Mouse (Mus musculus) liver, embryonic 15.5 days (tissue): ENCODE results near the gene Inca1. TPM values are rescaled to one million over a fixed set of nuclear protein-coding genes. Genes with fewer than 3 reads are reported as not detected.
A peak's percentile ranks its signal among the peaks of the same experiment; 100 is the strongest.

Experiments
- ATAC-seq: fragments of 200-750 bp; cut with Nextera tagmentation; 2 replicates; pipeline ENCODE4 v1.8.0; 2017; ENCODE audit warnings: moderate number of reproducible peaks, mild to moderate bottlenecking, moderate library complexity; ENCODE audit not compliant: insufficient read depth
- H3K27ac ChIP-seq: fragments of 300-500 bp; sonication (generic); replicated peaks from 2 replicates; pipeline ENCODE4 v1.5.1; 2015; ENCODE audit warnings: mild to moderate bottlenecking, inconsistent platforms
- H3K27me3 ChIP-seq: fragments of 300-500 bp; sonication (generic); 2 replicates; pipeline ENCODE4 v1.6.1; 2015; ENCODE audit warnings: mild to moderate bottlenecking, inconsistent platforms
- H3K36me3 ChIP-seq: fragments of 300-500 bp; sonication (generic); replicated peaks from 2 replicates; pipeline ENCODE4 v1.6.1; 2015; ENCODE audit warnings: moderate library complexity, mild to moderate bottlenecking, inconsistent platforms
- H3K4me1 ChIP-seq: fragments of 300-500 bp; sonication (generic); replicated peaks from 2 replicates; pipeline ENCODE4 v1.6.1; 2015; ENCODE audit warnings: inconsistent platforms
- H3K4me2 ChIP-seq: fragments of 300-500 bp; sonication (generic); 2 replicates; pipeline ENCODE4 v1.6.1; 2015; ENCODE audit warnings: moderate library complexity, mild to moderate bottlenecking, inconsistent platforms
- H3K4me3 ChIP-seq: fragments of 300-500 bp; sonication (generic); replicated peaks from 2 replicates; pipeline ENCODE4 v1.5.1; 2015; ENCODE audit warnings: mild to moderate bottlenecking, inconsistent platforms
- H3K9ac ChIP-seq: fragments of 300-500 bp; sonication (generic); 2 replicates; pipeline ENCODE4 v1.6.1; 2015; ENCODE audit warnings: moderate library complexity, mild to moderate bottlenecking, inconsistent platforms
- H3K9me3 ChIP-seq: fragments of 300-500 bp; sonication (generic); replicated peaks from 2 replicates; pipeline ENCODE4 v1.6.1; 2016; ENCODE audit warnings: inconsistent platforms
- WGBS: fragments of 180-500 bp; shearing (Covaris S2); methylation state at CpG from one replicate; pipeline ENCODE4 v1.1.7; 2015; ENCODE audit warnings: mixed read lengths; ENCODE audit not compliant: insufficient replicate concordance; 5-methylcytosine and 5-hydroxymethylcytosine counted together
- polyA plus RNA-seq: library from polyadenylated mRNA; unstranded; fragments of >200 nt; fragmentation: Nextera tagmentation; extraction: Ambion mirVana; gene quantifications from 2 replicates; pipeline ENCODE4 v1.2.1, GENCODE M21; 2015

The Inca1 gene
- polyA plus RNA-seq, 1 experiment from 2014 or later: 1.3 TPM

GRCm38 (mm10) chr11:70701984-70702733, 2.2 kb upstream of the Inca1 start:
- peak overlapping the region; percentile 95 for H3K4me2 ChIP-seq
- H3K9me3 ChIP-seq: no peaks in the 10 kb centered on the region
- H3K27me3 ChIP-seq: peaks cover 41% of the 10 kb centered on the region
- 66% methylated on average over 6 of the region's 6 CpGs for WGBS
- H3K9ac ChIP-seq: no peak overlapping the region
- 0 out of 2 replicates have a peak overlapping the region, but pooled peaks have one; percentile 20 for H3K27ac ChIP-seq
- H3K36me3 ChIP-seq: peaks cover 26% of the 10 kb centered on the region
- H3K4me3 ChIP-seq: 0 out of 2 replicates have a peak overlapping the region, but pooled peaks have one; percentile 4
- H3K4me1 ChIP-seq: peaks cover 34% of the 10 kb centered on the region
- no peak for ATAC-seq

- ATAC-seq: no peak
- Histone ChIP-seq H3K36me3 (peaks cover 18% of the 10 kb centered on the region), H3K4me1 (peaks cover 34% of the 10 kb centered on the region), H3K9me3 (no peaks in the 10 kb centered on the region), H3K4me2 (peak overlapping the region; percentile 95), H3K27ac (peak overlapping the region; percentile 84), H3K27me3 (peaks cover 48% of the 10 kb centered on the region), H3K4me3 (peak overlapping the region; percentile 75), H3K9ac (peak overlapping the region; percentile 67)
- 16% methylated on average over 10 of the region's 10 CpGs for WGBS
These were observed 1.4 kb upstream of the Inca1 start for GRCm38 (mm10) chr11:70701221-70701955.

GRCm38 (mm10) chr11:70700613-70701012, 658 bp upstream of the Inca1 start:
- WGBS: under 1% methylated on average over 34 of the region's 34 CpGs
- H3K4me2 ChIP-seq: peak overlapping the region; percentile 95
- peaks cover 29% of the 10 kb centered on the region for H3K4me1 ChIP-seq
- H3K36me3 ChIP-seq: peaks cover 11% of the 10 kb centered on the region; the same call in 1 of the 2 replicates
- peak overlapping the region; percentile 75 for H3K4me3 ChIP-seq
- H3K9ac ChIP-seq: peak overlapping the region; percentile 67
- H3K27me3 ChIP-seq: peaks cover 52% of the 10 kb centered on the region
- H3K27ac ChIP-seq: peak overlapping the region; percentile 84
- H3K9me3 ChIP-seq: no peaks in the 10 kb centered on the region
- ATAC-seq: peak; percentile 33

GRCm38 (mm10) chr11:70699051-70699450, 904 bp downstream of the Inca1 start:
- H3K27ac ChIP-seq: no peak overlapping the region
- no peaks in the 10 kb centered on the region for H3K36me3 ChIP-seq
- H3K4me1 ChIP-seq: peaks cover 27% of the 10 kb centered on the region
- no peak overlapping the region for H3K4me3 ChIP-seq
- peaks cover 56% of the 10 kb centered on the region for H3K27me3 ChIP-seq
- 51% methylated on average over 2 of the region's 2 CpGs for WGBS
- no peak for ATAC-seq
- H3K9me3 ChIP-seq: no peaks in the 10 kb centered on the region
- peak overlapping the region; percentile 95 for H3K4me2 ChIP-seq
- H3K9ac ChIP-seq: no peak overlapping the region

GRCm38 (mm10) chr11:70697376-70697775, 2.6 kb downstream of the Inca1 start:
- no peak for ATAC-seq
- H3K4me2 ChIP-seq: no peak overlapping the region
- H3K4me3 ChIP-seq: no peak overlapping the region
- H3K9ac ChIP-seq: no peak overlapping the region
- WGBS: 63% methylated on average over 3 of the region's 3 CpGs
- no peak overlapping the region for H3K27ac ChIP-seq
- peaks cover 56% of the 10 kb centered on the region for H3K27me3 ChIP-seq
- H3K9me3 ChIP-seq: no peaks in the 10 kb centered on the region
- H3K36me3 ChIP-seq: no peaks in the 10 kb centered on the region
- peaks cover 23% of the 10 kb centered on the region for H3K4me1 ChIP-seq

- Histone ChIP-seq H3K4me3 (no peak overlapping the region), H3K9ac (no peak overlapping the region), H3K4me2 (no peak overlapping the region), H3K36me3 (no peaks in the 10 kb centered on the region), H3K27me3 (peaks cover 35% of the 10 kb centered on the region), H3K27ac (no peak overlapping the region), H3K4me1 (0 out of 2 replicates have a peak, but pooled peaks cover 5% of the 10 kb centered on the region), H3K9me3 (no peaks in the 10 kb centered on the region)
- WGBS: 43% methylated on average over 3 of the region's 3 CpGs
- no peak for ATAC-seq
These were observed 6.5 kb downstream of the Inca1 start for GRCm38 (mm10) chr11:70693504-70693903.

GRCm38 (mm10) chr11:70689578-70689977, 10.4 kb downstream of the Inca1 start:
- ATAC-seq: no peak
- H3K4me1 ChIP-seq: peaks cover 27% of the 10 kb centered on the region
- H3K9ac ChIP-seq: no peak overlapping the region
- H3K27ac ChIP-seq: no peak overlapping the region
- 49% methylated on average over 4 of the region's 4 CpGs for WGBS
- no peaks in the 10 kb centered on the region for H3K9me3 ChIP-seq
- no peaks in the 10 kb centered on the region for H3K36me3 ChIP-seq
- no peak overlapping the region for H3K4me2 ChIP-seq
- no peak overlapping the region for H3K4me3 ChIP-seq
- 0 out of 2 replicates have a peak, but pooled peaks cover 13% of the 10 kb centered on the region for H3K27me3 ChIP-seq

GRCm38 (mm10) chr11:70688372-70688771, 11.6 kb downstream of the Inca1 start:
- Histone ChIP-seq H3K4me3 (peak overlapping the region; percentile 74), H3K4me1 (peaks cover 27% of the 10 kb centered on the region), H3K4me2 (peak overlapping the region; percentile 89), H3K27me3 (0 out of 2 replicates have a peak, but pooled peaks cover 13% of the 10 kb centered on the region), H3K36me3 (0 out of 2 replicates have a peak, but pooled peaks cover 1% of the 10 kb centered on the region), H3K27ac (peak overlapping the region; percentile 76), H3K9me3 (no peaks in the 10 kb centered on the region), H3K9ac (peak overlapping the region; percentile 76; the same call in 1 of the 2 replicates)
- WGBS: 30% methylated on average over 8 of the region's 8 CpGs
- ATAC-seq: no peak

GRCm38 (mm10) chr11:70687601-70688199, 12.3 kb downstream of the Inca1 start, which contains the start of gene Camta2:
Camta2 (minus strand) TSS chr11:70688105.
- under 1% methylated on average over 55 of the region's 55 CpGs for WGBS
- peak within 1 kb of the TSS; percentile 76 for H3K27ac ChIP-seq
- H3K27me3 ChIP-seq: 0 out of 2 replicates have a peak, but pooled peaks cover 12% of the 10 kb centered on the region
- H3K9ac ChIP-seq: peak within 1 kb of the TSS; percentile 76
- ATAC-seq: peak; percentile 62
- peaks cover 8% of the 10 kb centered on the region for H3K36me3 ChIP-seq
- H3K4me3 ChIP-seq: peak within 1 kb of the TSS; percentile 74
- peak within 1 kb of the TSS; percentile 89 for H3K4me2 ChIP-seq
- H3K9me3 ChIP-seq: no peaks in the 10 kb centered on the region
- H3K4me1 ChIP-seq: peaks cover 29% of the 10 kb centered on the region

GRCm38 (mm10) chr11:70686901-70687566, 12.9 kb downstream of the Inca1 start:
- ATAC-seq: no peak
- peak overlapping the region; percentile 76 for H3K9ac ChIP-seq
- H3K4me2 ChIP-seq: peak overlapping the region; percentile 89
- peaks cover 10% of the 10 kb centered on the region for H3K36me3 ChIP-seq
- H3K4me1 ChIP-seq: peaks cover 36% of the 10 kb centered on the region
- 1% methylated on average over 16 of the region's 16 CpGs for WGBS
- no peaks in the 10 kb centered on the region for H3K9me3 ChIP-seq
- peak overlapping the region; percentile 76 for H3K27ac ChIP-seq
- 0 out of 2 replicates have a peak, but pooled peaks cover 7% of the 10 kb centered on the region for H3K27me3 ChIP-seq
- peak overlapping the region; percentile 74 for H3K4me3 ChIP-seq
